Mouse (Mus musculus): Measurements from ENCODE around the gene Ugt2b34. TPM values are rescaled to one million over a fixed set of nuclear protein-coding genes. Genes with fewer than 3 reads are reported as not detected.

Ugt2b34 gene
- total RNA-seq, 1 experiment from 2014 or later, result not detected

Other genes starting within 250 kb of the Ugt2b34 start
- gene Tmprss11b, start 230.6 kb downstream of the Ugt2b34 start, total RNA-seq (2017), result not detected in 3 replicates
- gene Tmprss11e, start 161.1 kb downstream of the Ugt2b34 start, total RNA-seq (2017), result not detected in 3 replicates
- 253 to 309 TPM (median 288 TPM) in 3 replicates for gene Ythdc1, start 102.7 kb downstream of the Ugt2b34 start, total RNA-seq (2017)
- not detected in 3 replicates for gene Ugt2b1, start 19.6 kb upstream of the Ugt2b34 start, total RNA-seq (2017)
- not detected in 3 replicates for gene Ugt2b35, start 93.9 kb upstream of the Ugt2b34 start, total RNA-seq (2017)
- gene Ugt2b36, start 185.6 kb upstream of the Ugt2b34 start, total RNA-seq (2017), result not detected in 3 replicates
- not detected in 3 replicates for gene Ugt2b5, start 233.4 kb upstream of the Ugt2b34 start, total RNA-seq (2017)